Mouse (Mus musculus): Measurements from ENCODE around the gene Hip1r. TPM values are rescaled to one million over a fixed set of nuclear protein-coding genes. Genes with fewer than 3 reads are reported as not detected.

Hip1r gene
- polyA plus RNA-seq, 1 experiment = 40.3 TPM

Other genes starting within 250 kb of the Hip1r start
- gene Rsrc2, start 224.2 kb upstream of the Hip1r start, polyA plus RNA-seq (2012; rRNA removed) = 105 and 129 TPM in 2 replicates
- 0.60 and 0.78 TPM in 2 replicates for gene Kntc1, start 223.9 kb upstream of the Hip1r start, polyA plus RNA-seq (2012; rRNA removed)
- 0.10 TPM in 1 of 2 replicates, not detected in the other for gene Hcar2, start 108.1 kb upstream of the Hip1r start, polyA plus RNA-seq (2012; rRNA removed)
- 1.0 and 1.1 TPM in 2 replicates for gene Hcar1, start 93.6 kb upstream of the Hip1r start, polyA plus RNA-seq (2012; rRNA removed)
- gene Denr, start 66.5 kb upstream of the Hip1r start, polyA plus RNA-seq (2012; rRNA removed) = 52.0 and 53.2 TPM in 2 replicates
- 1.3 and 1.6 TPM in 2 replicates for gene Gm43518, start 46.2 kb upstream of the Hip1r start, polyA plus RNA-seq (2012; rRNA removed)
- 5.2 and 8.1 TPM in 2 replicates for gene Ccdc62, start 42.9 kb upstream of the Hip1r start, polyA plus RNA-seq (2012; rRNA removed)
- 46.3 and 53.0 TPM in 2 replicates for gene Vps37b, start 58.6 kb downstream of the Hip1r start, polyA plus RNA-seq (2012; rRNA removed)
- 30.2 and 33.3 TPM in 2 replicates for gene Abcb9, start 122.2 kb downstream of the Hip1r start, polyA plus RNA-seq (2012; rRNA removed)
- gene Ogfod2, start 138.7 kb downstream of the Hip1r start, polyA plus RNA-seq (2012; rRNA removed) = 43.2 and 45.3 TPM in 2 replicates
- 82.8 and 83.4 TPM in 2 replicates for gene Arl6ip4, start 142.5 kb downstream of the Hip1r start, polyA plus RNA-seq (2012; rRNA removed)

All from frontal cortex, adult 2 months (tissue).